Mouse (Mus musculus) liver, embryonic 14.5 days (tissue): ENCODE measurements around the gene Apoa4. TPM values are rescaled to one million over a fixed set of nuclear protein-coding genes. Genes with fewer than 3 reads are reported as not detected.

Experiments used
- ATAC-seq: fragments of 200-750 bp; cut with Nextera tagmentation; 2 replicates; pipeline ENCODE4 v1.8.0; 2017; ENCODE audit warnings: moderate number of reproducible peaks, mild to moderate bottlenecking, moderate library complexity; ENCODE audit not compliant: insufficient read depth
- DNase-seq, 3 experiments: peaks; one replicate each; pipeline ENCODE4 v3.0.0-alpha.2; 2012 to 2013; ENCODE audit warnings: low read depth in 3 of 3, low spot score in 3 of 3
- H3K27ac ChIP-seq: fragments of 300-500 bp; sonication (generic); 2 replicates; pipeline ENCODE4 v1.5.1; 2014; ENCODE audit warnings: moderate library complexity, mild to moderate bottlenecking, control low read depth, inconsistent platforms
- H3K27me3 ChIP-seq: fragments of 300-500 bp; sonication (generic); 2 replicates; pipeline ENCODE4 v1.6.1; 2014; ENCODE audit warnings: mild to moderate bottlenecking, low read length, moderate library complexity; ENCODE audit not compliant: control insufficient read depth, insufficient read depth
- H3K36me3 ChIP-seq: fragments of 300-500 bp; sonication (generic); replicated peaks from 2 replicates; pipeline ENCODE4 v1.6.1; 2014; ENCODE audit warnings: low read depth; ENCODE audit not compliant: control insufficient read depth, insufficient read depth
- H3K4me1 ChIP-seq, 2 experiments: fragments of 200-500 bp in 1 of 2; fragments of 300-500 bp in 1 of 2; sonication (generic) in 1 of 2; replicated peaks; 2 replicates each; pipeline ENCODE4 v1.6.1; 2012 to 2014; ENCODE audit warnings: antibody characterized with exemption in 1 of 2, inconsistent platforms in 1 of 2, low read length in 1 of 2; ENCODE audit not compliant: control insufficient read depth in 2 of 2, insufficient read depth in 2 of 2
- H3K4me2 ChIP-seq: fragments of 300-500 bp; sonication (generic); 2 replicates; pipeline ENCODE4 v1.6.1; 2014; ENCODE audit warnings: low read depth, mild to moderate bottlenecking, control low read depth, moderate library complexity
- H3K4me3 ChIP-seq, 2 experiments: fragments of 200-500 bp in 1 of 2; fragments of 300-500 bp in 1 of 2; sonication (generic) in 1 of 2; 2 replicates each; pipeline ENCODE4 v1.5.1; 2012 to 2014; ENCODE audit warnings: low read depth in 2 of 2, low read length in 2 of 2, mild to moderate bottlenecking in 2 of 2, control low read depth in 1 of 2, inconsistent platforms in 1 of 2, moderate library complexity in 1 of 2; ENCODE audit not compliant: insufficient read depth in 1 of 2
- H3K9ac ChIP-seq: fragments of 300-500 bp; sonication (generic); replicated peaks from 2 replicates; pipeline ENCODE4 v1.6.1; 2014; ENCODE audit warnings: mild to moderate bottlenecking, control low read depth, moderate library complexity
- H3K9me3 ChIP-seq: fragments of 300-500 bp; sonication (generic); 2 replicates; pipeline ENCODE4 v1.6.1; 2016; ENCODE audit warnings: low read length, mixed read lengths; ENCODE audit not compliant: control insufficient read depth
- CTCF ChIP-seq: IDR thresholded peaks from 2 replicates; pipeline ENCODE4 v1.5.1; 2016; ENCODE audit warnings: antibody characterized with exemption, low read depth, control low read depth
- EP300 ChIP-seq: IDR thresholded peaks from 2 replicates; pipeline ENCODE4 v1.6.1; 2016; ENCODE audit warnings: antibody characterized with exemption, low read depth
- WGBS: fragments of 180-500 bp; shearing (Covaris S2); extraction: QIAGEN DNeasy Blood & Tissue Kit; methylation state at CpG from one replicate; pipeline ENCODE4 v1.1.7; 2014; ENCODE audit not compliant: insufficient replicate concordance; 5-methylcytosine and 5-hydroxymethylcytosine counted together
- polyA plus RNA-seq, 2 experiments: library from polyadenylated mRNA; depleted of rRNA in 1 of 2; stranded (reverse) in 1 of 2; unstranded in 1 of 2; fragments of >200 nt; fragmentation: Nextera tagmentation in 1 of 2; extraction: Ambion mirVana in 1 of 2; gene quantifications; 2 replicates each; pipeline versions ENCODE4 v1.2.1 to v1.2.3; 2012 to 2014

Apoa4 gene
- polyA plus RNA-seq, 2 experiments: 0.02 TPM; not detected in 1

DNA sequence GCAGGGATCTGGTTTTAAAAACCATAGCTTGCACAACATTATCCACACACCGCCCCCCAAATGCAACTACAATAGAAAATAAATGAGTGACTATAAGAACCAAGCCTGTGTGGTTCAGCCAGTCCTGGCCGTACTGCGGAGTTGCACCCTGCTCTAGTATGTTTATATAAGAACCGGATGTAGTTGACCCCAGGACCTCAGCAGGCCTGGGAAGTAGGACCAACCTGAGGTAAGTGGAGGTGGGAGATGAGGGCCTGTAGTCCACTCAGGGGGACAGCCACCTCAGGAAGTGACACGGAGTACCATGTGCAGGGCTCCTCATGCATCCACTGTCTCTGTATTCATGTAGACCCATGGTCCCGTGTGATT lies 33.0 kb upstream of the Apoa4 start:
- Histone ChIP-seq H3K4me2 (no peak overlapping the region), H3K27ac (no peak overlapping the region), H3K9me3 (no peaks in the 10 kb centered on the region), H3K36me3 (no peaks in the 10 kb centered on the region; the same call in 1 of the 2 replicates), H3K9ac (no peak overlapping the region), H3K27me3 (no peaks in the 10 kb centered on the region), H3K4me3 (no peak overlapping the region), H3K4me1 (peaks cover 8 to 23% of the 10 kb centered on the region in 2 experiments; a peak in 3 of 4 replicates)
- TF ChIP-seq EP300: no peak
- no peak for TF ChIP-seq CTCF
- ATAC-seq (peak; percentile 6; the same call in 1 of the 2 replicates), DNase-seq (no peak)
- 72% methylated on average over 6 of the region's 6 CpGs for WGBS

- H3K4me2 ChIP-seq: no peak overlapping the region
- 73% methylated on average over 13 of the region's 13 CpGs for WGBS
- no peaks in the 10 kb centered on the region for H3K27me3 ChIP-seq
- ATAC-seq: no peak
- no peak overlapping the region for H3K4me3 ChIP-seq
- DNase-seq: no peak
- H3K36me3 ChIP-seq: no peaks in the 10 kb centered on the region; the same call in 1 of the 2 replicates
- no peak overlapping the region for H3K9ac ChIP-seq
- TF ChIP-seq EP300 (no peak), CTCF (no peak)
- H3K27ac ChIP-seq: no peak overlapping the region
- peaks cover 8 to 17% of the 10 kb centered on the region in 2 experiments; a peak in 3 of 4 replicates for H3K4me1 ChIP-seq
- no peaks in the 10 kb centered on the region for H3K9me3 ChIP-seq
Measured at GRCm38 (mm10) chr9:46208401-46208974, 32.0 kb upstream of the Apoa4 start.

DNA sequence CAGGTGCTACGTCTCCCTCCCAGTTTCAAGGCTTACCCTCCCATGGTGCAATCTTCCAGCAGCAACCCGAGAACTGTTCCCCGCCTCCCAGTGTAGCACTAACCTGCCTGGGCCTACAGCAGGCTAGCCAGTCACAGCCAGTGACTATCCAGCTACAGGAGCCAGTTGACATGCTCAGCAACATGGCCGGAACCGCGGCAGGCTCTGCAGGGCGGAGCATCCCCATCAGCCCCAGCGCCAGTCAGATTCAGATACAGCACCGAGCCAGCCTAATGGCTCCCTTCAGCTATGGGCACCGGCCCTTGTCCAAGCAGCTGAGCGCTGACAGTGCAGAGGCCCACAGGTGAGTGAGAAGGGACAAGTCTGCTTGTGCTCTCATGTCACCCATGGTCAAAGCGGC lies 30.0 kb upstream of the Apoa4 start:
- Histone ChIP-seq H3K27me3 (no peaks in the 10 kb centered on the region), H3K4me3 (no peak overlapping the region), H3K36me3 (no peaks in the 10 kb centered on the region; the same call in 1 of the 2 replicates), H3K27ac (no peak overlapping the region), H3K9me3 (no peaks in the 10 kb centered on the region), H3K4me2 (no peak overlapping the region), H3K9ac (no peak overlapping the region), H3K4me1 (peaks cover 16 to 29% of the 10 kb centered on the region in 2 experiments)
- TF ChIP-seq EP300 (no peak), CTCF (no peak)
- ATAC-seq (no peak), DNase-seq (no peak)
- WGBS: 77% methylated on average over 12 of the region's 12 CpGs

GRCm38 (mm10) chr9:46214276-46214675 lies 26.2 kb upstream of the Apoa4 start:
- DNase-seq (no peak), ATAC-seq (no peak)
- no peak overlapping the region for H3K9ac ChIP-seq
- no peak overlapping the region for H3K4me2 ChIP-seq
- peaks cover 26 to 35% of the 10 kb centered on the region in 2 experiments for H3K4me1 ChIP-seq
- H3K27me3 ChIP-seq: no peaks in the 10 kb centered on the region
- no peaks in the 10 kb centered on the region for H3K9me3 ChIP-seq
- WGBS: 83% methylated on average over 4 of the region's 4 CpGs
- H3K4me3 ChIP-seq: no peak overlapping the region
- H3K36me3 ChIP-seq: no peaks in the 10 kb centered on the region; the same call in 1 of the 2 replicates
- H3K27ac ChIP-seq: no peak overlapping the region
- TF ChIP-seq CTCF: no peak
- TF ChIP-seq EP300: no peak

- peak overlapping the region; percentile 39 for H3K4me2 ChIP-seq
- no peak for ATAC-seq
- no peaks in the 10 kb centered on the region; the same call in 1 of the 2 replicates for H3K36me3 ChIP-seq
- TF ChIP-seq EP300 (no peak), CTCF (no peak)
- peaks cover 26 to 35% of the 10 kb centered on the region in 2 experiments for H3K4me1 ChIP-seq
- no peak for DNase-seq
- no peak overlapping the region for H3K27ac ChIP-seq
- H3K4me3 ChIP-seq: no peak overlapping the region
- no peak overlapping the region for H3K9ac ChIP-seq
- H3K9me3 ChIP-seq: no peaks in the 10 kb centered on the region
- WGBS: 59% methylated on average over 10 of the region's 10 CpGs
- H3K27me3 ChIP-seq: no peaks in the 10 kb centered on the region
Measured at GRCm38 (mm10) chr9:46214946-46215337, 25.6 kb upstream of the Apoa4 start.
